Mouse (Mus musculus) retina, postnatal 1 day (tissue): ENCODE results near the gene Mmadhc.

Experiments used
- DNase-seq: peaks from one replicate; pipeline ENCODE4 v3.0.0-alpha.2; 2012

Gene Mmadhc

DNA sequence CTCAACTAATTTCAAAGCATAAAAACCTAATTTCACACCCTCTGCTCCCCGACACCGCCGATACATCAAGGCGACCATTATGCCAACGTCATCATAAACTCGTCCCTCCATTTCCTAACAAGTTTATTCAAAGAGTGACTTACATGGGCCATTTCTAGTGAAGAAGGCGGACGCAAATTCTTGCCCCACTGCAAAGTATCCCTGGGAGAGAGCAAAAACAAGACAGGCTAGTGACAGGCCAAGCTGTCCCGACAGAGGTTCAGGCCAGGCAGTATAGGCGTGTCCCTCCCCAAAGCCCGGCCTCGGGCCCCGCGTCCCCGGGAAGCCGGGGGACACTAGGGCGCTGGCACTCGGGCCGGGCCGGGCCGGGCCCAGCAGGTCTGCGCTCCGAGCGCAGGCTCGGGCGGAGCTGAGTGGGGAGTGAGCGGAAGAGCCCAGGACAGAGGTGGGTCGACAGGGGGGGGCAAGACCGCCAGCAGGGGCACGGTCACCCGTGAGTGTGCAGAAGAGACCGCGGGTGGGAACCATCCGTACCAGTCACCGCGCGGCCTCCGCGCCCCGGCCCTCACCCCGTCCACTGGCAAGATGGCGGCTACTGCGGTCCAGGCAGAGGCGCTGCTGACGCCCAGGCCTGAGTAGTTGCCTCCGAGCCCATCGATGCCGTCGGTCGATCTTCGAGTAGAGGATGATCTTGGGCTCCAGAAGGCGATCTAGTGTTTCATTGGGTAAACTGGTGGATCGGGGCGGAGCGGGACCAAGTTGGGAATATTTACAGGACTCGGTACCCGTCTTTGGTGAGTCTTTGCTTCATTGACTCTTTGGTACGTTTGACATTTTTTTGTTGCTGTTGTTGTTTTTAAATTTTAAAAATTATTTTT is at the start of gene Mmadhc:
Mmadhc (minus strand) TSS at position 693 of the 878 bp plus-strand sequence.
- DNase-seq, result peak; percentile 97

DNA sequence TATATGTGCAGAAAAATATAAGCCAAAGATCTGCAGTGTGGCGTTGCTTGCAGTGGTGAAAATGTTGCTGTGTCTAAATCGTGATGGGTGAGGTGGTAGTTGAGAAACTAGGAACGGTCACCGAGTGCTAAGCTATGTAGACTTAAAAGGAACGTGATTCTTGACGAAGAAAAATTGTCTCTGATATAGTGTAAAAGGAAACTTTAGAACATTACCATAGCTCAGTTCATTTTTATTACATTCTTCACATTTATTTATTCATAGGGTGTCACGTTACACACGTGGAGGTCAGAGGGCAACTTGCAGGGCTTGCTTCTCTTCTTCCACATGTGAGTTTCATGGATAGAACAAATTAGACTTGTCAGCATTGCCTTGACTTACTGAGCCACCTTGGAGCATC is 47.0 kb upstream of the Mmadhc start:
- no peak for DNase-seq

DNA sequence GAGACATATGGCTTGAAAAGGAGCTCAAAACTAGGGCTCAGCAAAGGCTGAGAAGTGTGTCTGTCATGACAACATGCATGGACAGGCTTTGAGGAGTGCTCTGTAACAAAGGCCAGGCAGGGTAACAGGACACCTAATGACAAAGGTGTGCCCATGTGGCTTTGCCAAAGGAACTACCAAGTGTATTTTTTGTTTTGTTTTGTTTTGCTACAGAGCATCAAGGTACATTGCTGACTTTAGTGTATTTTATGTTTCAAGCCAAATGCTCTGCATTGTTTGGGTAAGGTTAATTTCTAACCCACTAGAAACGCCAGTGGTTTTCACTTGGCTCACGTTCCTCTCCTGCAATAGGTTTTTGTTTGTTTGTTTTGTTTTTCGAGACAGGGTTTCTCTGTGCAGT is 42.5 kb upstream of the Mmadhc start:
- DNase-seq, result no peak

DNA sequence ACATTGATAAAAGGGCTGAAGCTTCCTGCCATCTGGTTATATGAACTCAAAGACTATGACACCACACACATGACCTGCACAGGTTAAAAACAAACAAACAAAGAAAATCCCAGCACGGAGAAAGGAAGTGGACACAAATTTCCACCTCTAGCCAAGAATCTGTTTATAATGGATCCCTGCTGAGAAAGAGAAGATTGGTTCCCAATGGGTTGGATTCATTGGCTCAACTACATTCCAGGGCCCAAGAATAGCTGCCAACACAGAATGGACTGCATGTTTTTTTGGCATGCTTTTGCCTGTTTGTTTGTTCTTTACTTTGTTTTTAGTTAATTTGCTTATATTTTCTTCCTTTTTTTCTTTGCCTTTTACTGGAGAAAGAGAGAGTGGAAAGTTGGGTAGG is 41.0 kb upstream of the Mmadhc start:
- no peak for DNase-seq

DNA sequence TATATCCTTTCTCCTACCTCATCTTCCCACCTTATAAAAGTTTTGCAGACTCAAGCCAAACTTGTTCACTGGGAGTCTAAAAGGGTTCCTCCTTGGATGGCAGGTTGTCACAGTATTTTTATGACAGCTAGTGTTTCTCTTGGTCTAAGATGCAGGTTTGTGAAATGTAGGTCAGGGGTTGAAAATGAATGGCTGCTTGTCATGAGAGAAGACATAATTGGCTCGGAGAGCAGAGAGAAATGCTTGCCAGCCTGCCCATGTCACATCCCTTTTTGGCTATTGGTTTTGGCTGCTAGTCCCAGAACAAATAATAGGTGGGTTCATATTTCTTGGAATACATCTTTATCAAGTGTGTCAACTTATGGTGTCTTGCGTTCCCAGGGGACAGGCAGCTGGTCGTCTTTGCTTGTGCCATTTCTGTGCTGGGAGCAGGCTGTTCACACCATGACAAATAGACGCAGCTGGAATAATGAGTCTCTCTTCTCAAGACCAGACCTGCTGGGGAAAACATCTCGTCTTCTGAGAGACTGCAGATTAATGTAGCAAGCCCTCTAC is 35.2 kb upstream of the Mmadhc start:
- peak; percentile 57 for DNase-seq

DNA sequence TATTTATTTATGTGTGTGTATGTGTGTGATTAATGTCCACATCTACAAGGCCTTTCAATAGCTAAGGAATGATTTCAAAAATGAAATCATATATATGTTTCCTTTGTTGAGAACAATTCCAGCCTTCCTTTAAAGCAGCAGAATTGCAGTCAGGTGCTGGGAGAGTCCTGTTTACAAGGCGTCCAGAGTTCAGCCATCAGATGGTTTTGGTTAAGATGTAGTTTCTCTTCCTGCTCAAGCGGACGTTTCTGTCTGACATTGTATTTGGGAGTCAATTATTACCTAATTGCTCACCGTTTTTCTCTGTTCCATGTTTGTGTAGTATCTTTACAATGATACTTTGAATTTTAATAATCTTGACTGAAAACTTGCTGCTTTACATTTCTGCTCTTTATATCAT is 31.6 kb upstream of the Mmadhc start:
- no peak for DNase-seq

DNA sequence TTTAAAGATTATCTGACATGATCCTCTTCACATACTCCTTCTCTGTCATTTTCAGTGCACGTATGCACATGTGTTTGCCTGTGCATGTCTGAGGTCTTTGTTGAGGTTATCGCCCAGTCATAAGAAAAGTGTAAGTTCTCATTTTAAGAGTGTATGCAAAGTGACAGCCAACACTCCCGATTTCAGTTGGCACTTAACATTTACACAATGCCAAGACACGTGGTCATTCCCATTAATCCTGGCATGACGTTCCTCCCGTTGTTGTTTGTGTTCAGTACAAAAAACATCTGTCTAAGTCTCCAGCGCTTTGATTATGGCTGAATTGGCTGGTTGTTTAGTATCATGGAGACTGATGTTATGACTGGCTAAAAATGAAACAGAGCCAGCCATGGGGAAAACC is 28.2 kb upstream of the Mmadhc start:
- no peak for DNase-seq

DNA sequence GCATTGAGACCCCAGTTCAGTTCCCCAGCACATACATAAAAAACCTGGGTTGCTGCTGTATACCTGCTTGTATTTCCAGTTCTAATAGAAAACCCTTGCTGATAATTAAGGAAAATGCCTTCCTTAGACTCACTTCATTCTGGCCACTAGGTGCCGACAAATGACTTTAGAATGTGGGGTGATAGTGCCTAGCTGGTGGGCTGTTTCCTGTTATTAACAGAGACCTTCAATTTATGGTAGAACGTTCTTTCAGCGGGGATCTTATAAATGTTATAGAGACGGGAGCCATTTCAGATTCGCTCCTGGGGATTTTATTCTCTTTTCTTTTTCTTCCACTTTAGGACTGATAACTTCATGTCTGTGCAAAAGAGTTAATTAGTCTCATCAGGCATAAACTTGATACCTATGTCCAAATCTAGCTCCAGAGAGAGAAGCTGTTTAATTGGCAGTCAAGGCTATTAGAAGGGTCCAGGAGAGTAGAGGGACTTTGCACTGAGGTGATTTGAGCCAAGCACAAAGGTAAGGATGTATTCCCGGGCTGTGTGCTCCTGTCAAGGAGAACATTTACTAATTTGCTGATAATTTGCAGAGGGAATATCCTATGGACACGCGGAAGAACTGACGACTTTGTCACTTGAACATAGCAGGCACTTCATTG is 10.2 kb upstream of the Mmadhc start:
- DNase-seq, result peak; percentile 82

DNA sequence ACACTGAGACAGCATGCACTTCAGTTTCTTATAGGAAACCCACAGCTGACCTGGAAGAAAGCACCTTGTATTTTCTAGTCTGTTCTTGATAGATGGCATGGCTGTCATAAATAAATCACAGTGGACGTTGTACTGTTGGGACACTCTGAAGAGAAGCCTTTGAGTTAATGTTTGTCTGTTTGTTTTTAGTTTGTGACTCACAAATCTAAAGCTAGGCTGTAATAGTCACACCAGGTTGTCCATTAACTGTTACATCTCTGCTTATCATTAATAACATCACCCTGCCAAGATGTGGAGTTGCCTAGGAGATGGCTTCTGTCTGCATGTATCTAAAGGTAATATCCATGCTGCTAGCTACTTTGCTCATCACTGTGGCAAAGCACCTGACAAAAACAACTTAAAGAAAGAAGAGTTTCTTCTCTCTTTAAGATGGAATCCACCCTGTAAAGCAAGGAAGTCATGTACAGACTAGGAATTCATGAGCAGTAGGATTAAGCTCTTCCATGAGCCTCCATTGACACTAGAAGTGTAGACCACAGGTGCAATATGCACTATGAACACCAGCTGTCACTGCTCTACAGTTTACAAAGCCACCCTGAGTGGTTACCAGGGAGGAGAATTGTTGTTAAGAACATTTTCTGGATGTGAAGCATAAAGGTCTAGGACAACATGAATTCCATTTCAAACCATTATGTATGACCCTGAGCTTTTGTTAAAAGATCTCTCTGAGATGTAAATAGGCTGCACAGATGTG is 8.4 kb upstream of the Mmadhc start:
- DNase-seq, result peak; percentile 55

DNA sequence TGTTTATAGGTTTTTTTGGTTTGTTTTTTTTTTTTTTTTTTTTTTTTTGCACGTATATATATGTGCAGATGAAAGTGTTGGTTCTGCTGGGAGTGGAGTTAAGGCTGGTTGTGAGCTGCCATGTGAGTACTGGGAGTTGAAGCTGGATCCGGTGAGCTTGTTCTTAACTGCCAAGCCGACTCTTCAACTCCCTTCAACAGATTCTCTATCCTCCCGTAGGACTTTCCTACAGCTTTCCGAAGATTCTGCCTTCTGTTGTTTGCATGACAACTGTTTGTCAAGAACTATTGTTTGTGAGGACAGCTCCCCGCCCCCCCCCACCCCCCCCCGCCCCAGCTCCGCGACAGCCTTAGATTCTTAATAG is 368 bp upstream of the Mmadhc start:
- no peak for DNase-seq

DNA sequence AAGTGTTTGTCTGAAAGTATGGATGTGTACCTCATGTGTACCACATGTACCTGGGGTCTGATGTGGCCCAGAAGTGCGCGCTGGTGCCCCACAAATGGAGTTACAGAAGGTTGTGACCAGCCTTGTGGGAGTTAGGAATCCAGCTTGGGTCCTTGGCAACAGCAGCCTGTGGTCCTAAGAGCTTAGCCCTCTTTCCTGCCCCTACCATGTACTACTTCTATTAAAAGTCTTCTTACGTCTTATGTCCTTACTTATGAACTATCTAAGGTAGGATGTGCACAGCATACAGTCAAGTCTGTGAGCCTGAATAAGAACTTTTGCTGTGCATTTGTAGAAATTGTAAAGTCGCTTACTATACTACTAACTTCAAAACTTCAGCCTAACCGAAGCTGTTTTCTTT is 1.0 kb downstream of the Mmadhc start:
- DNase-seq, result no peak

DNA sequence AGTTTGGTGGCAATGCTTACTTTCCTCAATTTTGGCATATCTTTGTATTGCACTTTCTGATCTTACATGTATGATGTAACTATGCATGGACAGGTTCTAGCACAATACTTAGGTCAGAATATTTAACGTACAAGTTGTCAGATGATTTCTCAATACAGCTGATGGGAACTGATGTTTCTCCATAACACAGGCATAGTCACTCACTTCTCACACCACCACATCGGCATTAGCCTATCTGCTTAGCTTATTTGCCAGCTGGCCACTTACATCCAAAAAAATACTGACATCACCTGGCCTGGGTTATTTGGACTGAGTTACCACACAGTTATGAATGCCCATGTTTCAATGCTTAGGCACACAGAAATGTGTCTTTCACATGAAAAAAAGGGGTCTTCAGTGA is 2.5 kb downstream of the Mmadhc start:
- no peak for DNase-seq

DNA sequence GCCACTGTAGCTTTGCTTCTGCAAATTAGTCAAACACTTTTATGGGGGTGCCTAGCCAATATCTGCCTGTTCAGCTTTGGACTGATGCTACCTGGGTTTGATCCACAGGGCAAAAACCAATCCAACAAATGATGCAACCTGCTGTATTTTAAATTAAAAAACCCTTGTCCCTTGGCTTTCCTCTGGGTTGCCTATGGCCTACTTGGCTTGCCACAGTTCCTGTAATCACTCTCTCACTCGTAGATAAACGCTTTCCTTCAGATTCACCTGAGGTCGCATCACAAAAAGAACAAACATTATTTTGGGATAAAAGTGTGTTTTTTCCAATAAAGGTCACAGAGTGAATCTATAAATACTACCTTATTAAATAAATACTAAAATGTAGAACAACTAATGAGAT is 3.0 kb downstream of the Mmadhc start:
- no peak for DNase-seq

DNA sequence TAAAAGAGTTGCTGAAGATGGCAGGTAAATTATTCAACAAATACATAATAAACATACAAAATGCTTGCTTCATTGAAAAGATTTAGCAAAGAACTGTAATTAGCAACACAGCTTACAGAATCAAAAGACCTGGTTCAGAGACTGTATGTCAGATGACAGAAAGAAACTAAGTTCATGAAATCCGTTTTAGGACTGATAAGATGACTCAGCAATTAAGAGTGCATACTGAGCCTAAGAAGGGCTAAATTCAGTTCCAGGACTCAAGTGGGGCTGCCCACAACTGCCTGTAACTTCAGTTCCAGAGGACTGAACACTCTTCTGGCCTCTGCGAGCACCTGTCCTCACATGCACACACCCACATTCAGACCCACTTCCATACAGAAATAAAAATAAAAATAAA is 4.7 kb downstream of the Mmadhc start:
- no peak for DNase-seq

DNA sequence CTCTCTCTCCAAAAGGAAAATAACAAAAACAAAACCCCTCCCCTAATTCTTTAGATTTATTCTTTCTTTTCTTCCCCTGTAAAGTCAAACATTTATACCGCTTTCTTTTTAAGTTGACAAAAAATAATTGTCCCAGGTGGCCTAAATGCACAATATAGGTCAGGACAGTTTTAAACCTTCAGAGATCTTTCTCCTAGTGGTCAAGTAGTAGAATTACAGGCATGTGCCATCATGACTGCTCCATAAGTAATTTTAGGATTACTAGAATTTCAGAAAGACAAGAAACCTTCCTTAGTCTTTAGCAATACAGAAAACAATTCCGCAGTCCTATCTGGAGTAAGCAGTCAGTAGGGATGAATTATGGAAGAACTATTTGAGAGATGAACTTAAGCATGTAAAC is 5.8 kb downstream of the Mmadhc start:
- peak; percentile 25 for DNase-seq

DNA sequence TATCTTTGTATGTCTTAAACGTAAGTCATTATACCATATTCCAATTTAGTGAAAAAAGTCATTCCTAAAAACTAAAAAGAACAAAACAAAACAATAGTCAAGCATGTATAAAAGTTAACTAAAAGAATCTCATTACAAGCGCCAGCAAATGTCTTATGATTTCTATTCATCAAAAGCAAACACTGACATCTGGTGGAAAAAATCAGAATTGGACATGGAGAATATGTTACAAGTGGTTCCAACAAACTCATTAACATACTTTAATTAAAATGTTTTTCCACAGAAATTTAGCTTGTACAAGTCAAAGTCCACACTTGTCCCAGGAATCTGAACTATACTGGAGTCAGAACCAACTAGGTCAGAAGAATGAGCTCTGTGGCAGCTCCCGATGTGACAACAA is 11.8 kb downstream of the Mmadhc start:
- peak; percentile 63 for DNase-seq

DNA sequence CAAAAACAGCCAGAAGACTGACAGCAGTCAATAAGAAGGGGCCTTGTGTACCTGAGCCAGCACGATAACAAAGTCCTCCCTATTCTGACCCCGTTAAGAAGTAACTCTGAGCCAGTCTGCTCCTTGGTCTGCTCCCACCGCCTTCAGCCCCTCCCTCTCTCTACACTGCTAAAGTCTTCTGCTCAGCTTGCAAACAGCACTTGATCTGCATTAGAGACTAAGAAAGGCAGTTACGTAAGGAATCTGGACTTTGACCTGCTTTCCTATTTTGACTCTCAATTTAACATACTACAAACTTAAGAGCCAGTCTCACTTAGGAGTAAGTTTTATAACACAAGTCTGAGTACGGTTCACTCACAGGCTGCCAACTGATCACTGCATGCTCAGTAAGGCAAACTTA is 12.6 kb downstream of the Mmadhc start:
- no peak for DNase-seq

DNA sequence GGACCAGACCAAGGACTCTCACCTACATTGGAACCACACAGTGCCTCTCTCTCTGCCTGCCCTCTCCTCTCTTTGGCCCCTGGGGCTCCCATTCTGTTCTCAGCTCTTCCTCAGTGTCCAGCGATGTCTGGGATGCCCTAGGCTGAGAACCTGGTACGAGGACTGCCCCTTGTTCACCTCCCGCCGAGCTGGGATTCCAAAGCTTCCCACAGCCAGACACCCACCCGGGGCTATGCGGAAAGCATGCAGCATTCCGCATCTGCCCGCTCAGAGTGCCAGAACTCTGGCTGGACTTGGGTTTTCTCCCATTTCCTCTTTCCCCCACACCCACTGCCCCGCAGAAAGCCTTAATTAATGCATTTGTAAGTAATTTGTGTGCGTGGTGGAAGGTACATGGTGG is 19.9 kb downstream of the Mmadhc start:
- DNase-seq, result no peak

DNA sequence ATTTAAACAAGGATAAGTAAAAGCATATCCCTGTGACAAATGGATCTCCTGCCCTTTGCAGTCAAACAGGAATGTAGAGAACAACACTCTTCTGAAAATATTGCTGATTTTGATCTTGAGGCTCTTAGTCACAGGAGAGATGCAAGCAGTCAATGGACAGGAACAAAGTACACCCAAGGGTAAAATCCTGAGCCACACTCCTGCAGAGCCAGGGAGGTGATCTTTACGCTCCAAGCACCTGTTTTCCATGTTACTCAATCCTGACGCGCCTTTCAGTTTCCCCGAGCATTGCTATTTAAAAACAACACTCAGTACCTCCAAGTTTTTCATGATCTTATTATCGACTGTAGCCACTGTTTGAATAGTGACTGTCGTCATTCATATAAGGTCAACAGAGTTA is 23.2 kb downstream of the Mmadhc start:
- no peak for DNase-seq

DNA sequence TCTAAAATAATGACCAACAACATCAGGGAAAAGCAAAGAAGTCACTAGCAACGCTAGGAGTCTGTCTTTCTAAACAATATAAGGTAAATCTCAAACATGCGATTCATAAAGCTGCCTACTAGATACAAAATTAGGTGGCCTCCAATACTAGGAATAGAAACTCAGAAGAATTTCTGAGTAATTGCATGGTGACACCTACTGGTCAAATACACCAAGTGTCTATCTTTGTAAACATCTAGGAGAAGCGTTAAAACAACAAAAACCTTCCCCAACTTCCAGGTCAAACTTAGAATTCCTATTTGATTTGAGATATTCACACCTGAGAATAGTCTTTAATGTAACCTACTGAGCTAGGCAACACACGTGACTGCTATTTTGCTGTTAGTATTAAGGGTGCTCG is 24.4 kb downstream of the Mmadhc start:
- DNase-seq, result peak; percentile 74

DNA sequence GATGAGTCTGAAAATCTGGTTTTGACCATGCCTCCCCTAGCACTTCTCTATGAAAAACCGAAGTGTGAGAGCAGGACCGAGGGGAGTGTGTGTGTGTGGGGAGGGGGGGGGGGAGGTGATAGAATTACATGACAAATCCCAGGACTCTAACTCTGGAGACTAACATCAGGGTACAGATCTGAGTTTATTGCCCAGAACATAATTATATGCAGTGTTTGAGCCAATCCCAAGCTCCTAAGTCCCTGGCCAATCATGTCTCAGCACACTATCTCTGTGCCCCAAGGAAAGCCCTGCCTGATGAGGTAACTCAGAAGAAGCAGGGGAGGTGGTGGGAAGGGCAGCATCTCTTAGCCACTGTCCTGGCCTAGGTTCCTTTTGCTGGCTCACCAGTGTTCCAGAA is 28.1 kb downstream of the Mmadhc start:
- no peak for DNase-seq

DNA sequence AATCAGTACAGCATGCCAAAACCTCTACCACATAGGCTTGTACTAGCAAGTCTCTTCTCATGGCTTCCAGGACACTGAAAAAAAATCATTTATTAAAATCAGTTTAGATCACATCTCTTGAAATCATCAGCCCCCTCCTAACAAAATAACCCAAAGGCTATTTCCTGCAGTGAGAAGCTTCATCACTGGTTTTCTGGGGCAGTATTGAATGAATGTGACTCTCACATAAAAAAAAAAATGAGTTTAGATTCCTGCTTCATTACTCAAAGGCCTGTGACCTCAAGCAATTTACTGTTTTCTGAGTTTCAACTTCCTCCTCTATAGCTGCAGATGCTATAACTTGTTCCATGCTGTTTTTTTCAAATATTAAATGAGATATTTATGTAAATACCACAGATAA is 29.6 kb downstream of the Mmadhc start:
- no peak for DNase-seq

DNA sequence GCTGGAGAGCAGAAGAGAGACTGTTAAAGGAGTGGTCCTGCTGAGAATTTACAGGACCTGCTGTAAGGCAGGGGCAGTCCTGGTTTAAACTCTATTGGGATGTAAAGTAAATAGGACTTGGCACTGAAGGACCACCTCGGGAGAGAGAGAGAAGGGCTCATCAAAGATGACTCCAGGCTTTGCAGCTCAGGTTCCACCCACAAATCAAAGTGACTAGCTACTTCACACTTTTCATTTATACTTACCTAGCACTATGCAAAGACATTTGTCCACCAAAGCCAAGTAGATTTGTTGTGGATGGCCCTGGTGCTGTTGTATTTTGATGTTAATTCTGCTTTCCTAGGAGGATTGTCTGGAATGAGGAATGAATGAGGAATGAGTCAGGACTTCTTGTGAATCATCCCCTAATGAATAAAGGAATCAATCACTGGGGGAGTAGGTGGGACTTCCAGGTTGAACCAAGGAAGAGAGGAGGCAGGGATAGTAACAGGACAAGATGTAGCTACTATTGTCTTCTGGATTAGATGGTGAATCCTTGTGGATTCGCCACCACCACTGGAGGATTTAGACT is 31.3 kb downstream of the Mmadhc start:
- no peak for DNase-seq
